Mouse (Mus musculus): ENCODE data around the gene Mrtfa. TPM values are rescaled to one million over a fixed set of nuclear protein-coding genes. Genes with fewer than 3 reads are reported as not detected.
A peak's percentile ranks its signal among the peaks of the same experiment; 100 is the strongest.
"Not testable (repeated sequence)": the region's sequence is repeated elsewhere in the genome, so short reads cannot be mapped to it uniquely, and the experiment has no call there.

Gene Mrtfa
- 10 to 100 TPM; 17.1 to 37.4 TPM for total RNA-seq (2021)
- long read RNA-seq, experiment 1, full-length matches to known transcripts = 4 of 8 reads
- long read RNA-seq, experiment 1, partial matches to known transcripts = 3 of 8 reads
- long read RNA-seq, experiment 1, other reads (novel, unspliced or antisense) = 1 of 8 reads
- long read RNA-seq, experiment 2, full-length matches to known transcripts = 3 of 25 reads
- long read RNA-seq, experiment 2, partial matches to known transcripts = 10 of 25 reads
- long read RNA-seq, experiment 2, other reads (novel, unspliced or antisense) = 12 of 25 reads

DNA sequence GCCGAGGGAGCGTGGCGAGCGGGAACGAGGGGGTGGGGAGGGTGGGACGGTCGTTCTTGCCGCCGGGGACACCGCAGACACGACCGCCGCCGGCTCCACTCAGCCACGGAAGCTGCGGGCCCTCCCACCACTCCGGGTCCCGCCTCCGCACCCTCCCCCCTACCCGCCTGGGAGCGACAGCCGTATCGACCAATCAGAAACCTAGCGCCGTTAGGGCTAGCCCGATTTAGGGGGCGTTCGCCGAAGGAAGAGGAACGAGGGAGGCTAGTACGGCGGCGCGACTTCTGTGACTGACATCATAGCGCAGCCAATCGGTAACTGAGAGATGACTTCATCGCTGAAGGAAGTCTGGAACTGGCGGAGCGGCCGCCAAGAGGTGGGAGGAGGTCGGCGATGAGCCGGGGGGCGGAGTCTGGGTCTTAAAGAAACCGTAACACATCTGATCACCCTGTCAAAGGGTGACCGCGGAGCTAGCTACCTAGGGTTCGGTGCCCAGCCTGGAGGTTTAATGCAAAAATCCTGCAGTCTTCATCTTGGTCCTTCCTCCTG, at the start of gene Mrtfa:
Gene Mrtfa (minus strand): TSS at position 128 of the 549 bp plus-strand sequence.
- intact Hi-C loops (cut with DNase I; ENCODE audit: low total_unique reads) = no loop called here
- DNase-seq = peak; percentile 99

DNA sequence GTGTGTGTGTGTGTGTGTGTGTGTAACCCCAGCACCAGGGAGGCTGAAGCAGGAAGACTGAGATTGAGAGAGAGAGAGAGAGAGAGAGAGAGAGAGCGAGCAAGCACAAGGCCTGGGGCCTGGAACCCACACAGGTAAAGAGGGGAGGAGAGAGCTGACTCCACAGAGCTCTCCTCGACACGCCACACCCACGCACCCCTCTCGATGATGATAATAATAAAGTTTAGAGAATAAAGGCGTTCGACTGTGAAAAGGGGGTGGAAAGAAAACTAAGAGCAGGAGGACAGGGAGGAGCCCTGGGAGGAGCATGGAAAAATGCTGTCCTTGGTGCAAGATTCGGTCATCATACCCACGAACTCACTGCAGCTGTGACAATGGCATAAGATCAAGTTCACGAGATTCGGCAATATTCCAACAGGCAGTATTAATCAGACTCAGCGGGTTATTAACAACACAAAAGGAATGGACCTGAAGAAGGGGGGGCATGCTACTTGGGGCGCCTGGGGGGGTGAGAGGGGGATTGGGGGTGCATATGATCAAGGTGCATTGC, 49.3 kb upstream of the Mrtfa start:
- no peak for DNase-seq
- intact Hi-C loops (cut with DNase I; ENCODE audit: low total_unique reads) = loop anchor here (5.0 kb wide), 1 partner anchor 62 kb away; no protein-coding TSS in a partner anchor

DNA sequence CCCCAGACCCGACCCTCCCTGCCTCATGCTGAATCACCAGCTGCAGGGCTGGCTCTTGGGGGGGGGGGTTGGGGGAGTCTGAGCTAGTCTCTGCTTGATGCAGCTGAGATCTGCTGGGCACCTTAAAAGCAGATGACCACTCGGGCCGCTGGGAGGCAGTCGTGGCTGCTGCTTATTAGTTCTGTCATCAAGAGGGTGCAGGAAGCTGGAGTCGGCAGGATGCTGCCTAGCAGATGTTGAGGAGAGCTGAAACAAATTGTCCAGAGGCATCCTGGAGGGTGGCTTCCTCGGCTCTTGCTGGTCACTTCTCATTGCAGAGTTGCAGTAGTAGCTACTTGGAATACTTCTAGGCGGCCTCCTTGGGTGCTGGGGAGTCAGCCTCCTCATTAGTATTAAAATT, 48.7 kb upstream of the Mrtfa start:
- intact Hi-C loops (cut with DNase I; ENCODE audit: low total_unique reads) = loop anchor here (5.0 kb wide), 1 partner anchor 63 kb away; no protein-coding TSS in a partner anchor
- DNase-seq = peak; percentile 61

DNA sequence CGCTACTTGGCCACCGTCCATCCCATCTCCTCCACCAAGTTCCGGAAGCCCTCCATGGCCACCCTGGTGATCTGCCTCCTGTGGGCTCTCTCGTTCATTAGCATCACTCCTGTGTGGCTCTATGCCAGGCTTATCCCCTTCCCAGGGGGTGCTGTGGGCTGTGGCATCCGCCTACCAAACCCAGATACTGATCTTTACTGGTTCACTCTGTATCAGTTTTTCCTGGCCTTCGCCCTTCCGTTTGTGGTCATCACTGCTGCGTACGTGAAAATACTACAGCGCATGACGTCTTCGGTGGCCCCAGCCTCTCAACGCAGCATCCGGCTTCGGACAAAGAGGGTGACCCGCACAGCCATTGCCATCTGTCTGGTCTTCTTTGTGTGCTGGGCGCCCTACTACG, 46.9 kb upstream of the Mrtfa start:
- DNase-seq = no peak
- intact Hi-C loops (cut with DNase I; ENCODE audit: low total_unique reads) = loop anchor here (5.0 kb wide), 1 partner anchor 65 kb away; no protein-coding TSS in a partner anchor

DNA sequence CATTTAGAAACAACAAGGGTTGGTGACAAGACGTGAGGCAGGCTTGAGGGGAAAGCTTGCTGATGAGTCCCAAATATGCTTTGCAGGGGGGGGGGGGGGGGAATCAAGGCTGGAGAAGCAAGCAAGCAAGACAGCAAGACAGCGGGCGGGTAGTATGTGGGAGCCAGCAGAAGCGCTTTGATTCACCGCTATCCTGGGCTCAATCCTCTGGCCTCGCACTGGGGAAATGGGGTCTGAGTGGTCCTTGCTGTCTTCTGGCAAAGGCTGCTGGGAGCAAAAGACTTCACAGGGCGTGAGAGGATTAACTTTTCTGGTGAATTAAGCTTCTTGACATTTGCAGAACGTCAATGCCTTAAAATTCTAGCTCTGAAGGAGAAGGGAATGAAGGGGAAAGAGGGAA, 45.5 kb upstream of the Mrtfa start:
- DNase-seq = no peak
- intact Hi-C loops (cut with DNase I; ENCODE audit: low total_unique reads) = loop anchor here (5.0 kb wide), 1 partner anchor 66 kb away; no protein-coding TSS in a partner anchor

DNA sequence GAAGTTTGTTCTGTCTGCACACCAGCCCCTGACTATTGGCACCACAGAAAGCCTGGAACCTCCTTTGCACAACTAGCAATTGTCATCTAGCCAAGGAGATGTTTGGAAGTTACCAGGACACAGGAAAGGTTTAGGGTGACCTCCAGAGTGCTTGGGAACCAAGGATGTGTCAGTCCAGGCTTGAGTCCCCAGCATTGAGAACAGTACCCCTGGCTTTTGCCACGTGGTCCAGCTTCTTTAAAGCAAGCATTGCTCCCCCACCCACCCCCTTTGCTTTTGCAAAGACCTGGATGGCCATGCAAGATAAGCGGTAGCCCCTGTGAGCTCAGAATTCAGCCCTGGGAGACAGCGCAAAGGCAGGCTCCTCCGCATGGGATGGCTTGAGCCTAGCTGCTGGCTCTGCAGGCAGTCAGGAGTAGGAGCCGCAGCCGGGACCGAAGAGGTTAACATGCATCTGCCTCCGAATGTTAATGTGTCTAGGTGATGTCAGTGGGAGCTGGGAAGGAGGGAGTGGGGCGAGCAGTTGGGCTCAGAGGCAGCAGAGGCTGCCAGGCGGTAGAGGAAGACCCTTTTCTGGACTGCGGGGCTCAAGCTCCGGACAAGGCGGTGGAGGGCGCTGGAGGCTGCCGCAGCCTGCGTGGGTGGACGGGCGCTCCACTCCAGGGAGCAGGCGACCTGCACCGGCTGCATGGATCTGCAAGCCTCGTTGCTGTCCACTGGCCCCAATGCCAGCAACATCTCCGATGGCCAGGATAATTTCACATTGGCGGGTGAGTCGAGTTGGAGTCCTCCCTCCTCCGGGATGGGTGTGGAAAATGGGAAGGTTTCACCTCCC, 44.7 kb upstream of the Mrtfa start, which contains the start of gene Mchr1:
Gene Mchr1 (plus strand): TSS at position 414 of the 835 bp plus-strand sequence.
- intact Hi-C loops (cut with DNase I; ENCODE audit: low total_unique reads) = loop anchor here (5.0 kb wide), 1 partner anchor 67 kb away; no protein-coding TSS in a partner anchor
- peak; percentile 67 for DNase-seq

DNA sequence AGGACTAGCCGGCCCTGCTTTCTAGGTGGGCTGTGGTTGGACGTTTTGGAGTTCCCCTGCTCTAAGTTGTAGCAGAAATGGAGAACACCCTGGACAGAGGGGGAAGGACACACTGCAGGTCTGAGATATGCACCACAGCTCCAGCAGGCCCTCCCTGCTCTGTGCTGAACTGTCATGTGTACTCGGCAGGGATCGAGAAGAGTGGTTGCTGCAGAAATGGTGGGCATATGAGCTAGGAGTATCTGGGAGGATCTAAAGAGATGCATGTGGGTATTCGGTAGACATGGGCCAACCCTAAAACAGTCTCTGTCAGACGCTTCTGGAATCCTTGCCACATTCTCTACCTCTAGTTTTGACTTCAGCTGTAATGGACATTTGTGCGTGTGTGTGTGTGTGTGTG, 40.8 kb upstream of the Mrtfa start:
- no peak for DNase-seq
- intact Hi-C loops (cut with DNase I; ENCODE audit: low total_unique reads) = no loop called here

DNA sequence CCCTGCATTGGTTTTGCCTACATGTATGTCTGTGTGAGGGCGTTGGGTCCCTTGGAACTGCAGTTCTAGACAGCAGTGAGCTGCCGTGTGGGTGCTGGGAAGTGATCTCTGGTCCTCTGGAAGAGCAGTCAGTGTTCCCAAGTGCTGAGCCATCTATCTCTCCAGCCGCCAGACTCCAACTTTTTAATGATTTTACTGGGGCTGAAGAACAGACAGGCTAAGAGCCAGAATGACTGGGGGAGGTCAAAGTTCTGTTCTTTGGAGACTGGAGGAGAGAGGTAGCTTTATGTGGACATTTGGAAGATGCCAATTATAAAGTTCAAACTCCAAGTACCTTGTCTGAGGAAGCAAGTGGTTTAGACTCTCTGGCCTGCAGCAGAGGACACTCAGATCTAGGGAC, 39.2 kb upstream of the Mrtfa start:
- intact Hi-C loops (cut with DNase I; ENCODE audit: low total_unique reads) = no loop called here
- no peak for DNase-seq

DNA sequence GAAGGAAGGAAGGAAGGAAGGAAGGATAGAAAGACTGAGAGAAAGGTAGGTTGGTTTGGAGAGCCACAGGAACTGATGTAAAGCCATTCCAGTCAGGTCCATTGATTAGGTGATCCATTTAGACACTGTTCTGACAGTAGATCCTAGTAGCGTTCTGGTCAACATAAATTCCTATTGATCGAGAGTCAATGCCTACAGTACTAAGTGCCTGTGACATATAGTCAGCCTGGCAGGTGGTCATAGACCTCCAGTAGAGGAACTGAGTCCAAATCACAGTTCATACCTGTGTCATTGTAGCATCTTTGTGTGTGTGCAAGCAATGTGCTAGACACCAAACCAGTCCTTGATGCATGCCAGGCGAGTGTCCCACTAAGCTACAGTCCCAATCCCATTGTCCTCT, 37.7 kb upstream of the Mrtfa start:
- DNase-seq = no peak

DNA sequence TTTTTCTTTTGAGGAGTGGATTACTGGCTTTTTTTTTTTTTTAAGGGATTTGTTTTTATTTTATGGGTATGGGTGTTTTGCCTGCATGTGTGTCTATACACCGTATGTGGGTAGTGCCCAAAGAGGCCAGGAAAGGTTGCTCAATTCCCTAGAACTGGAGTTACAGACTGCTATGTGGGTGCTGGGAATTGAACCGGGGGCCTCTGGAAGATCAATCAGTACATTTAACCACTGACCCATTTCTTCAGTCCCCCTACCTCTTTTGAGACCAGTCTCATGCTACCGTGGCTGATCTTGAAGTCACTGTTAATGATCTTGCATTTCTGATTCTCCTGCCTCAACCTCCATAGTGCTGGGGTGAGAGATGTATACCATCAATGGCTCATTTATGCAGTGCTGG, 36.7 kb upstream of the Mrtfa start:
- intact Hi-C loops (cut with DNase I; ENCODE audit: low total_unique reads) = no loop called here
- DNase-seq = no peak

More for the DNA sequence above, 37.7 kb upstream of the Mrtfa start:
- intact Hi-C loops (cut with DNase I; ENCODE audit: low total_unique reads) = no loop called here

DNA sequence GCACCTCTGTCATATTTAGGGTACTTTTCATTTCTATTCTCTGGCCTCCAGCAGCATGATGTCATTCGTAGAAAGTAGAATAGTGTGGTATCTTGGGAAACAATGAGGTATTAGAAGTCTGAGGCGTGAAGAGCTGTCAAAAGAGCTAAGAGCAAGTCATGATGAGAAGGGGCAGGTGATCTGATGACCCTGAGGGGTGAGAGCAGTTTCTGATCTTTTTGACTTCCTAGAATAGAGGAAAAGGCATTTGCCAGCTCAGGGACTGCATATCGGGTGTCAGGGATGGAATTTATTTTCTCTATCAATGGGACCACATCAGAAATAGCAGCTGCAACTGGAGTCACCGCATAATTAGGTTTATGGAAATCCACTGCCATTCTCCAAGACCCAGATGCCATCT, 36.2 kb upstream of the Mrtfa start:
- intact Hi-C loops (cut with DNase I; ENCODE audit: low total_unique reads) = no loop called here
- no peak for DNase-seq

DNA sequence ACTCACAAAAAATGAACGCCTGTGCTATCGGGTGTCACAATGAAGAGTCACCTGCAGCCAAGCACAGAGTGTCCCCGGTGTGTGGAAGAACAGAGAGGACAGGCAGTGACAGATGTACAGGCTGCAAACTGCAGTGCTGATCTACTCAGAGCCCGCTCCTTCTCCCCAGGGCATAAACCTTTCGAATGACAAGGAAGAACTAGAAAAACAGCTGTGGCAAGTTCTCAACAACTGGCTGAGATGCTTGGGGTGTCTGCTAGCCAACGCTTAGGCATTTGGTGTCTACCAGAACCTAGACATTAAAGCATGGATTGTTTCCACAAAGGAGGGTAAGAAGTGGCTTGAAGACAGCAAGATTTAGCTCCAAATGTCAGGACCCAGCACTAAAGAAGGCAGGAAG, 35.2 kb upstream of the Mrtfa start:
- no peak for DNase-seq
- intact Hi-C loops (cut with DNase I; ENCODE audit: low total_unique reads) = no loop called here

DNA sequence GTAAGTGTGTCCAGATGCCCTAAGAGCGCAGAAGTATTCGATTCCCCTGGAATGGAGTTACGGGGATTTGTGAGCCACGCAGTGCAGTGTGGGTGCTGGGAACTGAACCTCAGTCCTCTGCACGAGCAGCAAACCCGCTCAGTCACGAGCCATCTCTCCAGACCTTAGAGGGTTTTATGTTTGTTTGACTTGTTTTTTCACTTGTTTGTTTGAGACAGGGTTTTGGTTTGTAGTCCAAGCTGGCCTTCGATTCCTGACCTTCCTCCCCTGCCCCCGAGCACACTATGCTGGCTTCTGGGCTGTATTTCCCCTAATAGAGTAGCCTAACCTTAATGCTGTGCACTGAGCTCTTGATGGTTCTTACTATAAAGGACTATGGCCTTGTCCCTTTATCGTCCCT, 34.5 kb upstream of the Mrtfa start:
- DNase-seq = no peak
- intact Hi-C loops (cut with DNase I; ENCODE audit: low total_unique reads) = no loop called here

DNA sequence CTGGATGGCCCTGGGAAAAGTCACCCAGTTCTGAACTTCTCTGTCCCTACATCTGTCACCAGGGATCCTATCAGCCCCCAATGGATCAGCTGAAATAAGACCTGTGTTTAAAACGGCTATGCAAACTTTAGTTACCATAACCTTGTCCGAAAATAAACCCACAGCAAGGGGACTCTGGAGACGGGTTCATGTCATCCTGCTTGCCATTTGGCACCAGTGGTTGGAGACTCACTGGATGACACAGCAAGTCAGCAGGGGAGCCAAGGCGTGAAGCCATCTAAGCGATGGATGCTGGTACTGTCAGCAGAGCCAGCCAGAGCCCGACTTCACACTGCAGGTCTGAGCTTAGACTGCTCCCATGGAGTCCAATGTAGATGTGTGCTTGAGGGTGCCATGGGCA, 30.9 kb upstream of the Mrtfa start:
- peak; percentile 63 for DNase-seq
- intact Hi-C loops (cut with DNase I; ENCODE audit: low total_unique reads) = no loop called here

DNA sequence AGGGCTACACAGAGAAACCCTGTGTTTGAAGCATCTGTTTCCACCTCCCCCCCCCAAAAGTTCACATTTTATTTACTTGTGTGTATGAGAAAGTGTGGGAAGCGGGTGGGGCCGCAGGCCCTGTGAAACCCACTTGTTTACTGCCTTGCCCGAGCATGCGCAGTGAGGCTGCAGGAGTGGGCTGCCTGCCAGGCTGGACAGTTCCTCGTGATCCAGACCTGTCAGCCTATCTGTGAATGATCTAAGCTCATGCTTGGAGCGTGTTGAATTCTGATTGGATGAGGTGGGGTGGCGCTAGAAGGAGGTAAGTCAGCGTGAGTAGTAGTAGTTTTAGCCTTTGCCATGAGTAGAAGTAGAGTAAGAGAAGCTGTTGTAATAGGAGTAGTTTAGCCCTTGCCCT, 29.5 kb upstream of the Mrtfa start:
- intact Hi-C loops (cut with DNase I; ENCODE audit: low total_unique reads); DNase-seq: not testable (repeated sequence)

DNA sequence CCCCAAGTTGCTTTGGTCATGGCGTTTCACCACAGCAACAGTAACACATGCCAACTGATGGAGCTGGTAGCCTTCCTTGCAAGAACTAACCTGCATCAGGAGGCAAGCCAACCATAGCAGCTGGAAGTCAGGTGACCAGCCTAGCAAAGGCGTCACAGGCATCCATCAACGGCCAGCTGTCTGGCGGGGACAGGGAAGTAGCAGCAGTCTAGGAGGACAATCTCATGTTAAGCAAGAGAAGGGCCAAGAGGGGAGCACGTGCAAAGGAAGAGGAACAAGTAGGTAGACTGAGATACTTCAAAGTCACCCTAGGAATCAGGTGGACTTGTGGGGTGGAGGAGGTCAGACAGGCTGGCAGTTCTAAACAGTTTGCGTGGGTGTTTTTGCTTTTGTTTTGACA, 28.5 kb upstream of the Mrtfa start:
- no peak for DNase-seq
- intact Hi-C loops (cut with DNase I; ENCODE audit: low total_unique reads) = no loop called here

DNA sequence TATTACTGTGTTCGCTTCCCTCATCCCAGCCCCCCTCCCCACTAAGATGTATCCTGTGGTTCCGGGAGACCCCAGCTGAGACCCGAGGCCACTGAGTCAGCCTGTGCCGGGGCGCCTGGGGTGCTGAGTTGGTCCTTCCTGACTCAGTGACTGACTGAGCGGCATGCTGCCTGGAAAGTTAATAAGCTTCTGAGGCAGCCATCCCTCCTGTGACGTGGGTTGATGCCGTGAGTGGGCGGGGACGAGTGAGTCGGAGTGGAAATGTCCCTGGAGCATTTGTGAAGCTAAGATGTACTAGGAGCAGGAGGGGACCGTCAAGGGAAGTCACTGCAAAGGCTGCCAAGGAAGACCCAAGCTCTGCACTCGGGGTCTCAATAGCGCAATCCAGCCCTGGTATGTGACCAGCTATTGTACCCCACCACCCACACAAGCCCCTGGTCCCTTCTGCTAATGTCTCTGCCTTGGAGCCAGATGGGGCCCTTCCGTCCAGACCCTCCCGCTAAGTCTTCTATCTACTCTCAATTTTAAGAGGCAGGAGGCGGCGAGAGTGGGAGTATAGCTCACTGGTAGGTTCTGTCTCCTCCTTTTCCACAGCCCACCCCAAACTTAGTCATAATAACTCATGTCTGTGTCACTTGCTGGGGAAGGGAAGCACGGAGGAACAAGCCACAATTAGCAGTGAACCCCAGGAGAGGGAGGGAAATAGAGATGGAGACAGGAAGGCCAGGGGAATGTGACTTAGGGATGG, 26.5 kb upstream of the Mrtfa start:
- DNase-seq = no peak
- intact Hi-C loops (cut with DNase I; ENCODE audit: low total_unique reads) = no loop called here

DNA sequence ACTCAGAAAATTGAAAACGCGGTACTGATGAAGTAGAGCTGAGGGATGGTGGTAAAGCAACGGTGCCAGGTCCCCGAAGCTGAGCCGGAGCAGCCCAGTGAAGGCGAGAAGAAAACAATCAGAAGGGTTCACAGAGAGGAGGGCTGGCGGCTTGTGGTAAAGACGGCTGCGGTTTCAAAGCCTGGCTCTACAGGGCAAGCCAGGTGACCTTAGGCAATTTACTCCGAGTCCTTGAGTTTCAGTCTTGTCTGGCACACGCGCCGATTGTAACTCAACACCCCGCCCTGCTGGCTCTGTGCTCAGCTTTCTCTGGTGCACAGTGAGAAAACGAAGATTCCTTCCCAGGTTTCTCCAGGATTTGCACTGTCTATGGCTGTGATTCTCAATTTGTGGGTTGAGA, 22.4 kb upstream of the Mrtfa start:
- intact Hi-C loops (cut with DNase I; ENCODE audit: low total_unique reads) = no loop called here
- peak; percentile 69 for DNase-seq

DNA sequence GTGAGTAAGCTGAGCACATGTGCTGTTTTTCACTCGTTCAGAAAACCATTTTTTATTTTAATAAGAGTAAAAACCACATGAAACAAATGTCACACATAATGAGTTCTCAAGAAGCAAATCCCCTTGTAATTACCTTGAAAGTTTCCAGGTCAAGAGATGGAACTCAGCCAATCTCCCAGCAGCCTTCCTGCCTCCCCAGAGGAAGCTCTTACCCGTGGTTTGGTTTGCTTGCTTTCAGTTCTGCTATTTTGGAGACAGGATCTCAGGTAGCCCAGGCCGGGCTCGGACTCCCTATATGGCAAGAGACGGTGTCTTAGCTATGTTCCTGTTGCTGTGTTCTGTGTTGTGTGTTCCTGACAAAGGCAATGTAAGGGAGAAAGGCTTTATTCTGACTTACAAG, 19.9 kb upstream of the Mrtfa start:
- no peak for DNase-seq
- intact Hi-C loops (cut with DNase I; ENCODE audit: low total_unique reads) = no loop called here
